9 mouse cellular contexts compared by ENCODE assay signal in the genomic region with DNA sequence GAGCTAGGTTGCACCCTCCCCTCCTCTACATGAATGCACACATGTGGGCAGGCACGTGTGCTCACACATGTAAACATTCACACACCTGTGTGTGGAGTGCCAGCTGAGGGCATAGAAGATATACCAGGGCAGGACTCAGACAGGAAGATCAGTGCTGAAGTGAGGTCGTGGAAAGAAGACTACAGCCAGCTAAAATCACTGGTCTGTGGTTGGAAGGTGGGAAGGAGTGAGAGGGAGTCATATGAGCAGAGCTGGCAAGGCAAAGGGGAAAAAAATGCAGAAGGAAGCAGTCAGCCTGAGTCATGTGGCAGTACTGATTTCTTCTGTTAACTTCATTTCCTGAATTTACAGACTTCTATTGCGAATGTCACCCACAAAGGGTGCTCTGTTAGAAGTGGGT. TPM values are rescaled to one million over a fixed set of nuclear protein-coding genes. Genes with fewer than 3 reads are reported as not detected.
DNase-seq lines count a peak whose midpoint lies in the region; ATAC-seq and TF ChIP-seq lines count a peak whose summit lies in the region.
"Had no signal": no experiment of that assay in that cellular context is flagged by ENCODE, and none has a peak within 500 bp of the region (broad histone marks: within the 10 kb centered on the region; RNA-seq: fewer than 3 reads in every experiment).

No protein-coding gene starts in this region.

- peaks cover 6% of the 10 kb centered on the region; the same call in 1 of the 2 replicates for H3K4me1 ChIP-seq in liver, adult 2 months (ENCODE audit: control insufficient read depth, insufficient read depth, low read length)
- peaks cover 16% of the 10 kb centered on the region for H3K4me1 ChIP-seq in liver, embryonic 12.5 days
- 0 out of 2 replicates have a peak, but pooled peaks cover 5% of the 10 kb centered on the region for H3K4me1 ChIP-seq in intestine, postnatal 0 days (replicated peaks; ENCODE audit: control insufficient read depth, insufficient read depth, low read length)

- peak; percentile 39 for DNase-seq in liver, adult 2 months (ENCODE audit: extremely low read depth, low read depth, low spot score)
- peak; percentile 86 for DNase-seq in NIH3T3 (ENCODE audit: low read depth)
- peak; percentile 40 for DNase-seq in skeletal muscle tissue, adult 2 months (ENCODE audit: low read depth, low spot score)
- no peak for DNase-seq in cerebellum, adult 18-20 months
- no peak for DNase-seq in adrenal gland, postnatal 10 days
- DNase-seq: cerebellum, adult 9-11 months had no signal

- H3K9me3 ChIP-seq in liver, embryonic 12.5 days (replicated peaks) = no peaks in the 10 kb centered on the region
- H3K9me3 ChIP-seq in intestine, postnatal 0 days (ENCODE audit: control insufficient read depth) = no peaks in the 10 kb centered on the region

- 0 out of 2 replicates have a peak overlapping the region, but pooled peaks have one; percentile 25 for H3K27ac ChIP-seq in liver, adult 2 months (replicated peaks; ENCODE audit: insufficient read depth, low read depth, low read length)
- H3K27ac ChIP-seq in liver, embryonic 12.5 days = no peak overlapping the region
- H3K27ac ChIP-seq in intestine, postnatal 0 days (ENCODE audit: low read depth, low read length) = no peak overlapping the region
- H3K27ac ChIP-seq: liver, embryonic 14.5 days had no signal

- WGBS in liver, adult 2 months = 50% methylated on average over 3 of the region's 3 CpGs
- WGBS in liver, embryonic 12.5 days (ENCODE audit: insufficient replicate concordance) = 23% methylated on average over 3 of the region's 3 CpGs
- 33% methylated on average over 3 of the region's 3 CpGs for whole genome bisulfite sequencing in intestine, postnatal 0 days

- TF ChIP-seq POLR2A in liver, adult 2 months (IDR thresholded peaks at IDR 0.05; ENCODE audit: extremely low read depth, insufficient read depth, low read length) = no peak

- peak overlapping the region; percentile 43; the same call in 1 of the 2 replicates for H3K9ac ChIP-seq in liver, adult 2 months (ENCODE audit: low read depth, low read length)
- H3K9ac ChIP-seq in liver, embryonic 12.5 days = no peak overlapping the region
- 0 out of 2 replicates have a peak overlapping the region, but pooled peaks have one; percentile 17 for H3K9ac ChIP-seq in intestine, postnatal 0 days (ENCODE audit: low read depth, low read length)
- H3K9ac ChIP-seq: liver, embryonic 14.5 days had no signal

- H3K27me3 ChIP-seq in liver, adult 2 months (ENCODE audit: control insufficient read depth, insufficient read depth, low read length) = no peaks in the 10 kb centered on the region
- peaks cover 4% of the 10 kb centered on the region; the same call in 1 of the 2 replicates for H3K27me3 ChIP-seq in liver, embryonic 12.5 days (replicated peaks)
- H3K27me3 ChIP-seq in intestine, postnatal 0 days (replicated peaks; ENCODE audit: control insufficient read depth, insufficient read depth, low read length) = no peaks in the 10 kb centered on the region

- H3K4me2 ChIP-seq in liver, embryonic 12.5 days = no peak overlapping the region
- H3K4me2 ChIP-seq in intestine, postnatal 0 days (replicated peaks; ENCODE audit: low read depth) = no peak overlapping the region

- no peak for ATAC-seq in liver, embryonic 12.5 days
- no peak for ATAC-seq in intestine, postnatal 0 days

- no peak overlapping the region for H3K4me3 ChIP-seq in liver, adult 2 months (ENCODE audit: insufficient read depth, low read depth, low read length)
- no peak overlapping the region for H3K4me3 ChIP-seq in liver, embryonic 12.5 days
- H3K4me3 ChIP-seq in intestine, postnatal 0 days (ENCODE audit: low read depth, low read length) = no peak overlapping the region

- H3K79me2 ChIP-seq in liver, adult 2 months (ENCODE audit: control insufficient read depth, insufficient read depth, low read length) = no peaks in the 10 kb centered on the region

- no peak for TF ChIP-seq CTCF in liver, adult 2 months (IDR thresholded peaks at IDR 0.05; ENCODE audit: low read depth, low read length)
- no peak for TF ChIP-seq CTCF in intestine, postnatal 0 days (IDR thresholded peaks at IDR 0.05; ENCODE audit: low read depth)

- H3K36me3 ChIP-seq in liver, adult 2 months (ENCODE audit: control insufficient read depth, insufficient read depth, low read length) = no peaks in the 10 kb centered on the region
- no peaks in the 10 kb centered on the region for H3K36me3 ChIP-seq in liver, embryonic 12.5 days
- no peaks in the 10 kb centered on the region for H3K36me3 ChIP-seq in intestine, postnatal 0 days (ENCODE audit: control insufficient read depth, insufficient read depth)

RNA-seq across cellular contexts. Expression of a gene that starts 16.7 kb away (rescaled TPM):
- total RNA-seq in liver, adult 2 months (2014; rRNA removed) = 337 and 363 TPM in 2 replicates
- 517 and 533 TPM in 2 replicates for polyA plus RNA-seq in liver, adult 2 months (2012; rRNA removed)
- polyA plus RNA-seq in liver, embryonic 12.5 days (2016; fragmentation: Nextera tagmentation; extraction: Ambion mirVana) = 281 and 287 TPM in 2 replicates
- polyA plus RNA-seq in intestine, postnatal 0 days (2015; fragmentation: Nextera tagmentation; extraction: Ambion mirVana) = 860 and 870 TPM in 2 replicates
- 100 to 1,000 TPM; 646 to 659 TPM for total RNA-seq in adrenal gland, postnatal 10 days (2021)

RNA-seq across cellular contexts. Expression of a gene that starts 17.2 kb away (rescaled TPM):
- total RNA-seq in liver, adult 2 months (2014; rRNA removed) = 868 and 925 TPM in 2 replicates
- polyA plus RNA-seq in liver, adult 2 months (2012; rRNA removed) = 376 and 421 TPM in 2 replicates
- 916 and 985 TPM in 2 replicates for polyA plus RNA-seq in liver, embryonic 12.5 days (2016; fragmentation: Nextera tagmentation; extraction: Ambion mirVana)
- polyA plus RNA-seq in intestine, postnatal 0 days (2015; fragmentation: Nextera tagmentation; extraction: Ambion mirVana) = 1,180 and 1,265 TPM in 2 replicates
- 100 to 1,000 TPM; 573 to 689 TPM for total RNA-seq in adrenal gland, postnatal 10 days (2021)

RNA-seq across cellular contexts. Expression of a gene that starts 40.1 kb away (rescaled TPM):
- total RNA-seq in liver, adult 2 months (2014; rRNA removed) = 10.3 and 11.3 TPM in 2 replicates
- 15.7 and 17.3 TPM in 2 replicates for polyA plus RNA-seq in liver, adult 2 months (2012; rRNA removed)
- 17.5 and 18.9 TPM in 2 replicates for polyA plus RNA-seq in liver, embryonic 12.5 days (2016; fragmentation: Nextera tagmentation; extraction: Ambion mirVana)
- 5.9 and 6.3 TPM in 2 replicates for polyA plus RNA-seq in intestine, postnatal 0 days (2015; fragmentation: Nextera tagmentation; extraction: Ambion mirVana)
- 10 to 100 TPM; 32.2 to 40.4 TPM for total RNA-seq in adrenal gland, postnatal 10 days (2021)

RNA-seq across cellular contexts. Expression of a gene that starts 40.2 kb away (rescaled TPM):
- total RNA-seq in liver, adult 2 months (2014; rRNA removed) = 2.7 and 4.2 TPM in 2 replicates
- 9.3 and 13.1 TPM in 2 replicates for polyA plus RNA-seq in liver, adult 2 months (2012; rRNA removed)
- polyA plus RNA-seq in liver, embryonic 12.5 days (2016; fragmentation: Nextera tagmentation; extraction: Ambion mirVana) = 17.3 and 17.5 TPM in 2 replicates
- 9.1 and 11.3 TPM in 2 replicates for polyA plus RNA-seq in intestine, postnatal 0 days (2015; fragmentation: Nextera tagmentation; extraction: Ambion mirVana)
- total RNA-seq in adrenal gland, postnatal 10 days (2021) = 10 to 100 TPM; 18.6 to 20.2 TPM

RNA-seq across cellular contexts. Expression of a gene that starts 40.4 kb away (rescaled TPM):
- total RNA-seq in liver, adult 2 months (2014; rRNA removed) = 11.1 and 12.4 TPM in 2 replicates
- 1.5 and 2.0 TPM in 2 replicates for polyA plus RNA-seq in liver, adult 2 months (2012; rRNA removed)
- polyA plus RNA-seq in liver, embryonic 12.5 days (2016; fragmentation: Nextera tagmentation; extraction: Ambion mirVana) = 95.8 and 97.3 TPM in 2 replicates
- 36.9 and 38.6 TPM in 2 replicates for polyA plus RNA-seq in intestine, postnatal 0 days (2015; fragmentation: Nextera tagmentation; extraction: Ambion mirVana)
- 10 to 100 TPM; 46.4 to 48.1 TPM for total RNA-seq in adrenal gland, postnatal 10 days (2021)

Comparison
In these comparisons a context has a peak if more than half of its experiments do, and no peak if none do; other contexts are left out.
1. DNase-seq: peak in liver, adult 2 months (single experiment), NIH3T3 (single experiment) and skeletal muscle tissue, adult 2 months (single experiment); none in cerebellum, adult 18-20 months (0 of 2) and adrenal gland, postnatal 10 days (single experiment).